28 mouse cellular contexts compared by ENCODE assay signal in the genomic region with DNA sequence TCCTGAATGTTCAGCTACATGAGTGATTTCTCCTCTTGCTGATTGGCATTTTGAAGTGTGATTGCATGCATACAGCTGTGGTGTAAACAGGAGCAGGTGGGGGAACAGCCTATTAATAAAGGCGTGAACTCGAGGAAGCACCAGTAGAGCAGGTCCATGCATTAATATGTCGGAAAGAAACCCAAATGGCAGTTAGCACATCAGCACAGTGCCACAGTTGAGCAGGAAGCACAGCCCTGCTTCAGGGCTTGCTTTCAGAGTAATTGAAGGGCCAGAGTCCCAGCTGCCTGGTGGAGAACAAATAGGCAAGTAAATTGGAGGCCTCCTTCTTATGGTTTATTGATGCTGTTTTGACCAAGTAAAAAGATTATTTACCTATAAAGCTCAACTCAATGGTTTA.
A peak's percentile ranks its signal among the peaks of the same experiment; 100 is the strongest.
DNase-seq lines count a peak whose midpoint lies in the region; ATAC-seq lines count a peak whose summit lies in the region.
"Had no signal": no experiment of that assay in that cellular context is flagged by ENCODE, and none has a peak within 500 bp of the region (broad histone marks: within the 10 kb centered on the region; RNA-seq: fewer than 3 reads in every experiment).

No protein-coding gene starts in this region.

- no peak for DNase-seq in midbrain, embryonic 11.5 days (ENCODE audit: low spot score, missing footprints)
- no peak for DNase-seq in forebrain, embryonic 10.5 days (ENCODE audit: extremely low spot score, low spot score)
- DNase-seq in left cerebral cortex, postnatal 4 days: no peak
- DNase-seq in adrenal gland, postnatal 25 days: no peak
- DNase-seq: B cell, adult 2 months; cerebellum, adult 18-20 months; cerebellum, postnatal 36 days; embryo, embryonic 11 days; gastrocnemius, adult 2 months; heart, postnatal 36 days; lung, adult 18-20 months; lung, postnatal 10 days; thymus, postnatal 36 days had no signal

- H3K4me1 ChIP-seq in midbrain, embryonic 12.5 days: peaks cover 23% of the 10 kb centered on the region; the same call in 1 of the 2 replicates
- H3K4me1 ChIP-seq in midbrain, embryonic 11.5 days (ENCODE audit: control insufficient read depth, insufficient read depth, low read length): no peaks in the 10 kb centered on the region
- peaks cover 34% of the 10 kb centered on the region; the same call in 1 of the 2 replicates for H3K4me1 ChIP-seq in forebrain, embryonic 10.5 days
- H3K4me1 ChIP-seq in forebrain, embryonic 13.5 days: peaks cover 55% of the 10 kb centered on the region
- H3K4me1 ChIP-seq in midbrain, embryonic 15.5 days: peaks cover 32% of the 10 kb centered on the region

- no peak overlapping the region for H3K4me3 ChIP-seq in midbrain, embryonic 12.5 days
- no peak overlapping the region for H3K4me3 ChIP-seq in midbrain, embryonic 11.5 days (ENCODE audit: low read depth, low read length)
- H3K4me3 ChIP-seq in forebrain, embryonic 10.5 days: no peak overlapping the region
- no peak overlapping the region for H3K4me3 ChIP-seq in forebrain, embryonic 13.5 days
- no peak overlapping the region for H3K4me3 ChIP-seq in midbrain, embryonic 15.5 days
- H3K4me3 ChIP-seq: embryonic facial prominence, embryonic 13.5 days; erythroblast, embryonic 14.5 days; gastrocnemius, adult 2 months; heart, embryonic 15.5 days; limb, embryonic 13.5 days; liver, embryonic 12.5 days; neural tube, embryonic 12.5 days; stomach, embryonic 15.5 days had no signal

- no peaks in the 10 kb centered on the region for H3K36me3 ChIP-seq in midbrain, embryonic 12.5 days
- H3K36me3 ChIP-seq in midbrain, embryonic 11.5 days (ENCODE audit: control insufficient read depth, insufficient read depth, low read length): no peaks in the 10 kb centered on the region
- H3K36me3 ChIP-seq in forebrain, embryonic 10.5 days (replicated peaks): no peaks in the 10 kb centered on the region
- H3K36me3 ChIP-seq in forebrain, embryonic 13.5 days (ENCODE audit: poor library complexity, severe bottlenecking): no peaks in the 10 kb centered on the region
- no peaks in the 10 kb centered on the region for H3K36me3 ChIP-seq in midbrain, embryonic 15.5 days (replicated peaks)
- H3K36me3 ChIP-seq: embryonic facial prominence, embryonic 13.5 days; heart, embryonic 15.5 days; limb, embryonic 13.5 days; liver, embryonic 12.5 days; neural tube, embryonic 12.5 days; stomach, embryonic 15.5 days had no signal

- no peak for ATAC-seq in midbrain, embryonic 12.5 days (ENCODE audit: low FRiP score, low read depth)
- no peak for ATAC-seq in midbrain, embryonic 11.5 days (ENCODE audit: low FRiP score)
- peak; percentile 48; the same call in 1 of the 2 replicates for ATAC-seq in forebrain, embryonic 13.5 days
- ATAC-seq in midbrain, embryonic 15.5 days (replicated peaks): no peak
- ATAC-seq: inflammation-experienced regulatory T-cells, adult 6 months; liver, embryonic 12.5 days; Patski had no signal

- H3K27me3 ChIP-seq in midbrain, embryonic 12.5 days: no peaks in the 10 kb centered on the region
- H3K27me3 ChIP-seq in midbrain, embryonic 11.5 days (ENCODE audit: control insufficient read depth, insufficient read depth, low read length): no peaks in the 10 kb centered on the region
- H3K27me3 ChIP-seq in forebrain, embryonic 10.5 days (ENCODE audit: poor library complexity, severe bottlenecking): no peaks in the 10 kb centered on the region
- H3K27me3 ChIP-seq in forebrain, embryonic 13.5 days: no peaks in the 10 kb centered on the region
- H3K27me3 ChIP-seq in midbrain, embryonic 15.5 days (replicated peaks): no peaks in the 10 kb centered on the region
- H3K27me3 ChIP-seq: CH12.LX; embryonic facial prominence, embryonic 13.5 days; heart, embryonic 15.5 days; liver, embryonic 12.5 days; neural tube, embryonic 12.5 days; Patski; stomach, embryonic 15.5 days had no signal

- H3K4me2 ChIP-seq in midbrain, embryonic 12.5 days (replicated peaks): no peak overlapping the region
- no peak overlapping the region for H3K4me2 ChIP-seq in midbrain, embryonic 11.5 days
- no peak overlapping the region for H3K4me2 ChIP-seq in forebrain, embryonic 13.5 days
- H3K4me2 ChIP-seq in midbrain, embryonic 15.5 days: no peak overlapping the region
- H3K4me2 ChIP-seq: embryonic facial prominence, embryonic 13.5 days; heart, embryonic 15.5 days; limb, embryonic 13.5 days; liver, embryonic 12.5 days; neural tube, embryonic 12.5 days; stomach, embryonic 15.5 days had no signal

- no peaks in the 10 kb centered on the region for H3K9me3 ChIP-seq in midbrain, embryonic 12.5 days
- no peaks in the 10 kb centered on the region for H3K9me3 ChIP-seq in midbrain, embryonic 11.5 days (ENCODE audit: control insufficient read depth, low read length)
- no peaks in the 10 kb centered on the region for H3K9me3 ChIP-seq in forebrain, embryonic 10.5 days
- H3K9me3 ChIP-seq in forebrain, embryonic 13.5 days (replicated peaks): no peaks in the 10 kb centered on the region
- no peaks in the 10 kb centered on the region for H3K9me3 ChIP-seq in midbrain, embryonic 15.5 days
- H3K9me3 ChIP-seq: embryonic facial prominence, embryonic 13.5 days; G1E; heart, embryonic 15.5 days; limb, embryonic 13.5 days; liver, embryonic 12.5 days; neural tube, embryonic 12.5 days; stomach, embryonic 15.5 days had no signal

- no peak overlapping the region for H3K9ac ChIP-seq in midbrain, embryonic 12.5 days (replicated peaks)
- no peak overlapping the region for H3K9ac ChIP-seq in midbrain, embryonic 11.5 days (ENCODE audit: low read length)
- no peak overlapping the region for H3K9ac ChIP-seq in forebrain, embryonic 13.5 days
- H3K9ac ChIP-seq in midbrain, embryonic 15.5 days: no peak overlapping the region
- H3K9ac ChIP-seq: embryonic facial prominence, embryonic 13.5 days; heart, embryonic 15.5 days; limb, embryonic 13.5 days; liver, embryonic 12.5 days; neural tube, embryonic 12.5 days; stomach, embryonic 15.5 days had no signal

- WGBS in midbrain, embryonic 12.5 days: 73% methylated on average over 3 of the region's 3 CpGs
- 89% methylated on average over 3 of the region's 3 CpGs for whole genome bisulfite sequencing in midbrain, embryonic 11.5 days
- 91% methylated on average over 3 of the region's 3 CpGs for WGBS in forebrain, embryonic 10.5 days
- 48% methylated on average over 3 of the region's 3 CpGs for WGBS in forebrain, embryonic 13.5 days
- 60% methylated on average over 3 of the region's 3 CpGs for WGBS in midbrain, embryonic 15.5 days

- peak overlapping the region; percentile 61 for H3K27ac ChIP-seq in midbrain, embryonic 12.5 days (replicated peaks)
- H3K27ac ChIP-seq in midbrain, embryonic 11.5 days (ENCODE audit: low read depth, low read length): no peak overlapping the region
- H3K27ac ChIP-seq in forebrain, embryonic 10.5 days: 0 out of 2 replicates have a peak overlapping the region, but pooled peaks have one; percentile 15
- H3K27ac ChIP-seq in forebrain, embryonic 13.5 days: peak overlapping the region; percentile 74
- H3K27ac ChIP-seq in midbrain, embryonic 15.5 days: peak overlapping the region; percentile 57
- H3K27ac ChIP-seq: embryonic facial prominence, embryonic 13.5 days; gastrocnemius, adult 2 months; heart, embryonic 15.5 days; kidney, postnatal 0 days; limb, embryonic 13.5 days; liver, embryonic 12.5 days; neural tube, embryonic 12.5 days; stomach, embryonic 15.5 days had no signal

- intact Hi-C loops in left cerebral cortex, postnatal 4 days (cut with DNase I): no loop called here
